15 mouse cellular contexts compared by ENCODE assay signal in genomic region chr4:82164058-82164457, GRCm38 (mm10).
A peak's percentile ranks its signal among the peaks of the same experiment; 100 is the strongest.
DNase-seq lines count a peak whose midpoint lies in the region; ATAC-seq lines count a peak whose summit lies in the region.
"Had no signal": no experiment of that assay in that cellular context is flagged by ENCODE, and none has a peak within 500 bp of the region (broad histone marks: within the 10 kb centered on the region; RNA-seq: fewer than 3 reads in every experiment).

No protein-coding gene starts in this region.

- H3K9ac ChIP-seq in embryonic facial prominence, embryonic 14.5 days (ENCODE audit: low read depth, low read length), result no peak overlapping the region
- H3K9ac ChIP-seq in lung, embryonic 15.5 days, result no peak overlapping the region
- H3K9ac ChIP-seq in embryonic facial prominence, embryonic 15.5 days, result no peak overlapping the region
- H3K9ac ChIP-seq: kidney, embryonic 15.5 days; neural tube, embryonic 13.5 days had no signal

- H3K36me3 ChIP-seq in embryonic facial prominence, embryonic 14.5 days (ENCODE audit: control insufficient read depth, insufficient read depth, low read length), result no peaks in the 10 kb centered on the region
- H3K36me3 ChIP-seq in embryonic facial prominence, embryonic 10.5 days (replicated peaks), result no peaks in the 10 kb centered on the region
- no peaks in the 10 kb centered on the region for H3K36me3 ChIP-seq in lung, embryonic 15.5 days
- H3K36me3 ChIP-seq in embryonic facial prominence, embryonic 15.5 days, result no peaks in the 10 kb centered on the region
- H3K36me3 ChIP-seq: kidney, embryonic 15.5 days; neural tube, embryonic 13.5 days had no signal

- DNase-seq in embryonic facial prominence, embryonic 14.5 days (ENCODE audit: low spot score), result peak; percentile 66
- no peak for DNase-seq in embryonic facial prominence, embryonic 10.5 days (ENCODE audit: low spot score)
- DNase-seq in lung, adult 18-20 months, result no peak
- DNase-seq in heart, postnatal 4 days, result peak; percentile 16
- DNase-seq in urinary bladder, postnatal 36 days (ENCODE audit: low spot score in 2 of 2), result no peak
- no peak for DNase-seq in adrenal gland, postnatal 25 days
- DNase-seq: cerebellum, adult 18-20 months; layer of hippocampus, adult 9-11 months; spleen, adult 18-20 months had no signal

- no peak overlapping the region for H3K4me3 ChIP-seq in embryonic facial prominence, embryonic 14.5 days (ENCODE audit: low read depth, low read length)
- no peak overlapping the region for H3K4me3 ChIP-seq in embryonic facial prominence, embryonic 10.5 days
- H3K4me3 ChIP-seq in lung, embryonic 15.5 days, result no peak overlapping the region
- no peak overlapping the region for H3K4me3 ChIP-seq in embryonic facial prominence, embryonic 15.5 days (replicated peaks)
- H3K4me3 ChIP-seq: heart, adult 2 months; kidney, embryonic 15.5 days; neural tube, embryonic 13.5 days had no signal

- H3K27ac ChIP-seq in embryonic facial prominence, embryonic 14.5 days (replicated peaks; ENCODE audit: low read depth, low read length), result no peak overlapping the region
- no peak overlapping the region for H3K27ac ChIP-seq in embryonic facial prominence, embryonic 10.5 days (replicated peaks)
- no peak overlapping the region for H3K27ac ChIP-seq in lung, embryonic 15.5 days
- no peak overlapping the region for H3K27ac ChIP-seq in embryonic facial prominence, embryonic 15.5 days (replicated peaks)
- H3K27ac ChIP-seq: heart, adult 2 months; kidney, embryonic 15.5 days; neural tube, embryonic 13.5 days had no signal

- no peaks in the 10 kb centered on the region for H3K9me3 ChIP-seq in embryonic facial prominence, embryonic 14.5 days (ENCODE audit: control insufficient read depth, low read length)
- no peaks in the 10 kb centered on the region for H3K9me3 ChIP-seq in embryonic facial prominence, embryonic 10.5 days
- H3K9me3 ChIP-seq in lung, embryonic 15.5 days, result no peaks in the 10 kb centered on the region
- H3K9me3 ChIP-seq in embryonic facial prominence, embryonic 15.5 days (replicated peaks), result no peaks in the 10 kb centered on the region
- H3K9me3 ChIP-seq: kidney, embryonic 15.5 days; neural tube, embryonic 13.5 days had no signal

- H3K27me3 ChIP-seq in embryonic facial prominence, embryonic 14.5 days (replicated peaks; ENCODE audit: control insufficient read depth, insufficient read depth, low read length), result no peaks in the 10 kb centered on the region
- H3K27me3 ChIP-seq in embryonic facial prominence, embryonic 10.5 days (replicated peaks; ENCODE audit: low read depth, poor library complexity, severe bottlenecking), result no peaks in the 10 kb centered on the region
- H3K27me3 ChIP-seq in lung, embryonic 15.5 days, result no peaks in the 10 kb centered on the region
- no peaks in the 10 kb centered on the region for H3K27me3 ChIP-seq in embryonic facial prominence, embryonic 15.5 days
- H3K27me3 ChIP-seq: neural tube, embryonic 13.5 days had no signal

- H3K4me2 ChIP-seq in embryonic facial prominence, embryonic 14.5 days (ENCODE audit: low read depth, low read length), result no peak overlapping the region
- no peak overlapping the region for H3K4me2 ChIP-seq in lung, embryonic 15.5 days
- no peak overlapping the region for H3K4me2 ChIP-seq in embryonic facial prominence, embryonic 15.5 days (replicated peaks)
- H3K4me2 ChIP-seq: kidney, embryonic 15.5 days; liver, embryonic 11.5 days; neural tube, embryonic 13.5 days had no signal

- 36% methylated on average over 1 of the region's 1 CpGs for WGBS in embryonic facial prominence, embryonic 14.5 days
- WGBS in embryonic facial prominence, embryonic 10.5 days, result 55% methylated on average over 1 of the region's 1 CpGs
- WGBS in lung, embryonic 15.5 days, result 26% methylated on average over 1 of the region's 1 CpGs
- WGBS in embryonic facial prominence, embryonic 15.5 days, result 15% methylated on average over 1 of the region's 1 CpGs

- peak; percentile 50; the same call in 1 of the 2 replicates for ATAC-seq in embryonic facial prominence, embryonic 14.5 days (ENCODE audit: low read depth)
- ATAC-seq in lung, embryonic 15.5 days (ENCODE audit: borderline replicate concordance, extremely low read depth, low FRiP score, low TSS enrichment), result peak; percentile 57; the same call in 1 of the 2 replicates
- ATAC-seq in embryonic facial prominence, embryonic 15.5 days (ENCODE audit: insufficient number of reproducible peaks, low FRiP score, low TSS enrichment, low read depth), result peak; percentile 60

- H3K4me1 ChIP-seq in embryonic facial prominence, embryonic 14.5 days (ENCODE audit: control insufficient read depth, insufficient read depth, low read length), result no peaks in the 10 kb centered on the region
- no peaks in the 10 kb centered on the region for H3K4me1 ChIP-seq in embryonic facial prominence, embryonic 10.5 days
- H3K4me1 ChIP-seq in lung, embryonic 15.5 days, result peaks cover 6% of the 10 kb centered on the region; the same call in 1 of the 2 replicates
- H3K4me1 ChIP-seq in embryonic facial prominence, embryonic 15.5 days, result 0 out of 2 replicates have a peak, but pooled peaks cover 9% of the 10 kb centered on the region
- H3K4me1 ChIP-seq: neural tube, embryonic 13.5 days had no signal

Comparison
In these comparisons a context has a peak if more than half of its experiments do, and no peak if none do; other contexts are left out.
1. DNase-seq: peak in embryonic facial prominence, embryonic 14.5 days (single experiment) and heart, postnatal 4 days (single experiment); none in embryonic facial prominence, embryonic 10.5 days (single experiment), lung, adult 18-20 months (0 of 2), urinary bladder, postnatal 36 days (0 of 2) and adrenal gland, postnatal 25 days (single experiment).
2. Peak in every context shown above with its lines, with median percentiles within 50 percentile points of each other: ATAC-seq.